Mouse (Mus musculus) NIH3T3 (cell line): ENCODE measurements around the gene Ipo9.

ENCODE experiments used
- DNase-seq: peaks from one replicate; pipeline ENCODE4 v3.0.0-alpha.2; 2012; ENCODE audit warnings: low read depth

The Ipo9 gene

DNA sequence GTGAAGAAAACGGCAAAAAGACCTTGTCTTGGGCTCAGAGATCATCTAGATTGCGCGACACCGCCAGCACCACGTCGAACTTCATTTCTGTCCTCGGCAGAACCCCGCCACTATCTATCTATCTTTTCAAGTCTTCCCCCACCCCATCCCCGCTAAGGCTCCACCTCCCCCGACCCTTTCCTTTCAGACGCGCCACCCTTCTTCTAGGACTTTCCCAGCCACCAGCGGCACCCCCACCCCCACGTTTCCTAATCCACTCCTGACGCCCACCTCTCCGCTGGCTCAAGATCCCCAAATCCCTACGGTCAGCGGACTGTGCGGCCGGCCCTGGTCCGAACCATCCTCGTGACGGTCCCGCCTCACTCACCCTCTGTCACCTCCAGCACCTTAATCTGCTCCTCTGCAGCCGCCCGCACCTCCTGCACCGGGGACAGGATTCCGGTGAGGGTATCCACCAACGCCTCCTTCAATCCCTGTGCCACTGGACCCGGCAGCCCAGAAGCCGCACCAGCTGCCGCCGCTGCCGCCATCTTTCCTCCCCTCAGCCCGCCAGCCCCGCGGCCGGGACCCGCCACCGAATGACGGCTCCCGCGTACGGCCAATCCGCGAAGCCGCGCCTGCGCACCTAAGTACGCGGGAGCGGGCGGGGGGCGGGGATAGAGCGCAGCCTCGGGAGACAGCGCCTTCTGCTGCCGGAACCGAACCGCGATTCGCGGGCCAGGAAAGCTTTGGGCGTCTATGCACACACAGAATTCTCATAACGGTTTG lies at the start of gene Ipo9:
Gene Ipo9 (minus strand): TSS at position 599 of the 768 bp plus-strand sequence.
- peak; percentile 97 for DNase-seq

DNA sequence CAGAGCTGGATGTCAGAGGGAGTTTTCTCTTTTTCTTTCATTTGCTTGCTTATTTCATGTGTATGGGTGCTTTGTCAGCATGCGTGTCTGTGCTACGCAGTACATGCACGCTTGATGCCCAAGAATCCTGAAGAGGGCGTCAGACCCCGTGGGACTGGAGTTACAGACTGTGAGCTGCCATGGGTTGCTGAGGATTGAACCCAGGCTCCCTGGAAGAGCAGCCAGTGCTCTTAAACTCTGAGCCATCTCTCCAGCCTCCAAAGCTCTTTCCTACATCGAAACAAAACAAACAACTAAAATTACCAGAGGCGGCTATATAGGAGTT lies 45.2 kb upstream of the Ipo9 start:
- DNase-seq, result no peak

DNA sequence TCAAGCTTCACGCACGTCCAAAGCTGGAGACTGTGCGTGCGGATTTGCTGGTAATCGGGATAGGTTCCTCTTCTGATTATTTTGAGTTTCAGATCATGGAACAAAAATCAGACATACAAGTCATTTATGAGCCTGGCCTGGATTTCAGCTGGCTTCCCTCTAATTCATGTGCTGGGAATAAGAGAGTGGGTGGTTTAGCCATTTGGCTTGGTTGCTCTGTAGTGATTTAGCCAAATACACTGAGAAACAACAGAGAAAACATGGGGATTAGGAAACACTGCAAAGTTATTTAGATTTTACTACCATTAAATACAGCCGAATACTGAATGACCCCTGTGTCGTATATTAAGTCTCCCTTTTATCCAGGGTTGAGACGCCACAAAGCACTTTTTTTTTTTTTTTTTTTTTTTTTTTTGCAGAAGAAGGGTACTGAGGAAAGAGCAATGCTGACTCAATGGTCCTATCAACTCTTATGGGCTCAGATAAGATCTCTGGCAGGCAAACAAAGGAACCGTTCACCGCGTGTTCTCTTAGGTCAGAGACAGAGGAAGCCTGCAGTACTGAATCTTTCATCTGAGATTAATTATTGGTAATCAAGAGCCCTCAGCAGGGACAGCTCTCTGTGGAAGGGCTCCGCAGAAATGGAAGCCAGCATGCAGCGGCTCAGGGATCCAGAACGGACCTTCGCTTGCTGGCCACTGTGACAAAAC lies 44.7 kb upstream of the Ipo9 start:
- DNase-seq, result peak; percentile 54

DNA sequence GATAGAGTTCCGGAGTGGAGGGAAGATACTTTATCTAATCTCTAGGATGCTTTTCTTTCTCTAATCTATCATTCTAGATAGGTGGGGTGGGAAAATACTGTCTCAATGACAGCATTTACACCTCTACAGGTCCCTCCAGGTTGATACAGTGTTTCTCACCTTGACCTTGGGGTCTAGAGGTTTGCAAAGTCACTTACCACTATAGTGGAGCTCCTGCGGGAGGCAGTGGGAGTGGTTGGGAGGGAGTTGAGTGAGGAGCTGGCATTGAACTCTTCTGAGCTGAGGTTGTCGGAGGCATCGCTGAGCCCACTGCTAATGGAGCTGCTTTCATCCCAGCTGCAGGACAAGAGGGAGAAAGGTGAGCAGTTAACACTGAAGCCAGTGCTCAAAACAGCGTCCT lies 42.2 kb upstream of the Ipo9 start:
- DNase-seq, result no peak

DNA sequence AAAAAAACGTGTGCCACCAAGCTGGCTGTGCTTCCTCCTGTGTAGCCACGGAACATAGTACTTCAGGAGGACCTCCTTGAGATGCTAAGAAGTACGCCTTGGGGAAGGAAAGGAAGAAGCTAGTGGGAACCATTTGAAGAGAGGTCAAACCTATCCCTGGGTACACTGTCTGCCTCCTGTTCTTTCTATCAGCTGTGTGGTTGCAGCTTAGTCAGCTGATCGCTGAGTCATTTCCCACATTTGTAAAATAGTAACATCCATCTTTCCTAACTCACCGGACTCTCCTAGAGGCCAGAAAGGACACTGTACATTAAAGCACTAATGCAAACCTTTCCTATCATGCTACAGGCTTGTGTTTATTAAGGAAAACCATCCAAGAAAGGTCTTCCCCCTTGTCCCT lies 41.4 kb upstream of the Ipo9 start:
- DNase-seq, result peak; percentile 50

DNA sequence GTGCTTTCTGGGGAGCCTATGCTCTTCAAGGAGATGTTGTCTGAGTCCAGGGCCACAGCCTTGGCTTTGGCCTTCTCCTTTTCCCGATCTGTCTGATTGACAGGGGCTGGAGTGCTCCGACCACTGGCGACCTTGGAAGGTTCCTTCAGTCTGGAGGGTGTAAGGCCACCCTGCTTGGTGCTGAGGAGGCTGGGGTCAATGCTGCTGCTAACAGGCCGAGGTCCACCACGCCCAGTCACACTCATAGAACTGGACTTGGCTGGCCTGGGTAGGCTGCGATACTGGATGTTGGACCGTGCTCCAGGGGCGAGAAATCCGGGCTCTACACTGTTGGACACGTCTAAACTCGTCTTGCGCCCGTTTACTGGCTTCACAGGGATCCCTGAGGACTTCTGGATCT lies 40.2 kb upstream of the Ipo9 start:
- no peak for DNase-seq

DNA sequence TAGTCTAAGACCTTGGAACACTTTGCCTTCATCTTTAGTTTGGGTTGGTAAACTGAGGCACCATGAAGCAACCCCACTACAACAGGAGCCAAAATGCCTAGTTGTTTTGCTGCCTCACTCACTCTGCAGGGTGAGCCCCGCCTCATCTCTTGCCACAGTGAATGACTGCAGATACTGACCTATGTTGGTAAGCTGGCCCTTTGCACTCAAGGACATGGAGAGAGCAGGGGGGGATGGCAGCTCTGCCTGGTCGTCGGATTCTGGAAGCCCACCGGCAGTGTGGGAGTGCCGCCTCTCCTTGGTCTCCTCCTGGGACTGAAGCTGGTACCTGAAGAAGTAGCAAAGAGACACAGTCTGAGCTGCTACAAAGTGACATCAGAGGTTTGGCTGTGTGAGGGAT lies 37.2 kb upstream of the Ipo9 start:
- DNase-seq, result no peak

DNA sequence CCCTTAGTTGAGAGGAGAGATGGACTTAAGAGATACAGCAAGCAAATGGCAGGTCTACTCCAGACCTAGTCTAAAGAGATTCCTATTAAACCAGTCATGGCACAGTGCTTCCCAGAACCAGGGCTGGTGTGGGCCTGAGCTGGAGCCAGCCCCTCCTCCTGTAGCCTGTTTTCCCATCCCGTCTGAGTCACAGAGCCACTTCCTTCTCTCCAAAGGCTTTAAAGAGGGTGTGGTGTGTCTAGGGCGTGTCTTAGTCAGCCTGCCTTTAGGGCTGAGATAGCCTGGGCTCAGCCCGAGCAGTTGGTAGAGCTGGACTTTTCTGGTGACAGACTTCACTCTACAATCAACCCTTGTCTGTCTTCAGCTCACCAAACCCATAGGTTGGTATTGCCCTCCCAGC lies 36.6 kb upstream of the Ipo9 start:
- DNase-seq, result peak; percentile 93

DNA sequence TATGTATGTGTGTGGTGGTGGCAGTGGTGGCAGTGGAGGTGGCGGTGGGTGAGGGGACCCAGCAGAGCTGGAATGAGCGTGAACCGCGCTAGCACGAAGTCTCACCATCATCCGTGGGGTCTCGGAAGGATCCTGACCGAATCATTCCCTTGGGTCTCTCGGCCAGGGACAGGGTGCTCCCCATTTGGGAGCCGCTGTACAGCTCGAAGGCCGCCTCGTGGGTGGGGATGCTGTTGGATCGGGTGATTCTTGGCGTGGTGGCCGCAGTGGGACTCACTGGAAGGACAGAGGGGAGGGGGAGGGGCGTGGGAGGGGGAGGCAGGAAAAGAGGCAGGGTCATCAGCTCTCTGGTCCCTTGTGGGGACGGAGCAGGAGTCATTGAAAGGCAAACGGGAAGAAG lies 35.4 kb upstream of the Ipo9 start:
- DNase-seq, result no peak

DNA sequence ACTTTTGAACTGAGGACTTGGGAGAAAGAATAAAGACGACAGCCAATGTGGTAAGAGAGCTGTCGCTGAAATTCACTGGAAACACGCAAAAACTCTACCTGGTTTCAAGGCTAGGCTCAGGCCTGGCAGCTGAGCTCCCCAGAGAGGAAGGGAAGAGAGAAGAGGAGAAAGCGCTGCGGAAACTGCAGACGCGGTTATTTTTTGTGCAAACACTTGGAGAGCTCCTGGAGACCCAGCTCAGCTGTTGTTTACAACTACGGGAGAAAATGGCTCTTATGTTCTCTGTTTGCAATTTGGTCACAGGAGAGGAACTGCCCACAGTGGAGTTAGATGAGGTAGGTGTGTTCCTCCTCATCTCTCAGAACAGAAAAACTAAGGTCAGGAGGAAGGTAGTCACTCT lies 32.4 kb upstream of the Ipo9 start:
- no peak for DNase-seq

DNA sequence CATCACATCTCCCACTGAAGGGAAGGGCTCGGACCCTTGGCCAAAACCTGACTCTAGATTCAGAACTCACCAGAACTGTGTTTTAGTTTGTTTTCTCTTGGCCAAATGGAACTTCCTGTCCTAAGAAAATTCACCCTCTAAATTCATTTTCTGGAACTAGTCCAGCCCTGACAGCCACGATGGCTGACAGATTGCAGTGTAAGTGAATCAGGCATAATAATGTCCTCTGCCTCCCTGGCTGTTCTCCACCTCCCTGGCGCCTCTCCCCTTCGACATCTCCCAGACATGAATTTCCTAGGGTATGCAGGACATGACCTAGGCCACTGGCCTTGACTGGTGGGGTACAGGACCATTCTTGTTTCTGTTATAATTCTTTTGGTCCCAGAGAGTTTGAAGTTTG lies 32.0 kb upstream of the Ipo9 start:
- DNase-seq, result no peak

DNA sequence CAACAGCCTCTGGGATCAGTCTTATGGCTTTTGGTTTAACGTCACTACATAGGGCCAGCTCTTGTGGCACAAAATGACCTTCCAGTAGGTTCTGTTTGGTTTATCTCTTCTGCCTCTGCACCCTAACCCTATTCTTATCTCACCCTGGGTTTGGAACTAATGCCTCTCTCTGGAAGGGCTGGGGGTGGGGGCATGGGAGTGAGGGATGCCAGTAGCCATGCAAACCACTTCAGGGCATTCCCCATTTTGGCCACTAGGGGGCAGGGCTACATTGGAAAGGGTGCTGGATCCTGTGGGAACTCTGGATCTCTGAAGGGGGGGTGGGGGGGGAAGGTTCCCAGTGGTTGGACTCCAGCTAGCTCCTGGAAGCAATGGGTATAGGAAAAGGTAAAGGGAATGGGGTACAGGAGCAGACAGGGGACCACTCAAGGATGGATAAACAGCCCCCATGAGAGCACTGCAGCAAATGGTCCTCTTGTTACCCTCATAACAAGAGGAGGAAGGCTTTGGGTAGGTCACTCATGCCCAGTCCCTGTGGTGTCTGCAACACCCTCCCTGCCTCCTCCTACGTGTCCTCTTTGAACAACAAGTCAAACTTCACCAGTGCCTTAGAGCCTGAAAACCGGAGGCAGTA lies 30.9 kb upstream of the Ipo9 start:
- DNase-seq, result peak; percentile 85

DNA sequence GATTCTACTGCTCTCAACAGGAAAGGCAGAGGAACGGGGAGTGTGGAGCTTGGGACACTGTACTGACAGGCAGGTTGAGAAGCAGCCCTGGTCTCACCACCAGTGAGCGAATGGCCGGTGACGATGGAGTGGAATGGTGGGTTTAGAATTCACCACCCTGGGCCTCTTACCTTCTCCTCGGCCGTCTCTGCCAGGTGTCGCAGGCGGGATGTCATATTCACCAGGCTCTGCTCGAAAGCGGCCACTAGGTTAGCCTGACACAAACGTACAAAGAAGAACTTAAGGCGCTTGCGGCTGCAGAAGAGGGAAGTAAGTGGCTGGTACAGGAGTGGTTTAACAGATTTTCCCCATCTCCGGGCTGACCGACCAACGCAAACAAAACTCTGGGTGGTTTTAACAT lies 30.2 kb upstream of the Ipo9 start:
- DNase-seq, result no peak

DNA sequence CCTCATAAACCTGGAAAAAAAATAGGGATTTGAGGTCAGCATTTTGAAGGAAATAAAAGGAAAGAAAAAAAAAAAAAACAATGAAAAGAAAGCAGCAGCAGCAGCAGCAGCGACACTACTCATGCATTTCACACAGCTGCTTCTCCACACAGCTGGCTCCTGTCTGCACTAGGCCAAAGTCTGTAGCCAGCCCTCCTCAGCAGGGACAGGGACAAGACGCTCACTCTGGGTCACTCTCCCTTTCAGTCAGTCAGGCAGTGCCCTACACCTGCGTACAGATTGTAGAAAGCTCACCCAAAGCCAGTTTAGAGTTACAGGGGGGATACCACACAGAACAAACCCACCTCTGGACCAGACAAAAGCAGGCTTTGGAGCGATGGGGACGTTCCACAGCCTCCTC lies 27.6 kb upstream of the Ipo9 start:
- DNase-seq, result no peak

DNA sequence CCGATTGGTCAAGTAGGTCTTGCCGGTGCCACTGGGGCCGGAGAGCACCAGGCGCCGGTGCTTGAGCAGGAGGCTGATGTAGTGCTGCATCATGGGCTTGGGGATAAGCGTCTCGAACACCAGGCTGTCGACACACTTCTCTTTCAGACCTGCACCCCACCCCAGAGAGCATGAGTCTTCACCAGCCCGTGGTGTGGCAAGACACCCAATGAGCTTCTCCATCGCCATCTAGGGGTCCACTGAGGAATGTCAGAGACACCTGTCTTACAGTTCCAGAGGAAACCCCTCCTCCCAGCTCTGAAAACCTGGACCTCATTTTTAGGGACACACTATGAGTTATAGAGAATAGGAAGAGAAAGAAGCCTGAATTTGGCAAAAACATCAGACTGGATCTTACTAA lies 22.0 kb upstream of the Ipo9 start:
- peak; percentile 59 for DNase-seq

DNA sequence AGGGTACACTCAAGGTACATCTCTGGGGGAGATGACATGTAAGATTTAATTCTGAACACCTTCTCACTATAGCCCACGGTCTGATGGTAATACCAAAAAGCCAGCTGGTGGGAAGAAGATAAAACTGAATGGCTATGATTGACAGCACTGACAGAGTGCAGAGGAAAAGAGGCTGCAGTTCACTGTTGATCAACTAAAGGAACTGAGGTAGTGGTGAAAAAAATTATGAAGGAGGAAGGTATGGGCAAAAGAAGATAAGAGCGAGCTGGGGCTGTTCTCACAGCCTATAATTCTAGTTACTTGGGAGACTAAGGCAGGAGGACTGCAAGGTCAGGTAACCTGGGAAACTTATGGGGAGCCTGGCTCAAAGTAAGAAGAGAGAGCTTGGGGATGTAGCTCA lies 21.1 kb upstream of the Ipo9 start:
- no peak for DNase-seq

DNA sequence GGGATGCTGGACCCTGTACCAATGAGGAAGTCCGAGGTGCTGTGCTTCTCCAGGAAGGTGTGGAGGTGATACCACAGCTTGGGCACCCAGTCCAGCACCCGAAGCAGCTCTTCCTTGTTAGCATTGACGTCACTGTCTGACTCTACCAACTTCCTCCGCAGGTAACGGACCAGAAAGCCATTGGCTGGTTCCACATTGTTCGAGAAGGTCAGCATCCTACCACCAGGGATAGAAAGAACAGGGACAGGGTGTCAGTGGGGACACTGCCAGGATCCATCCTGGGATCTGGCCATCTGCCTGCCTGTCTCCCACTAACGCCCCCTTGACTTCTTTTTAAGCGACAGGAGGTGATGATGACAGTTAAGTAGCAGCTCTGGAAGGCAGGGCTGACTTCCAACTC lies 19.6 kb upstream of the Ipo9 start:
- no peak for DNase-seq

DNA sequence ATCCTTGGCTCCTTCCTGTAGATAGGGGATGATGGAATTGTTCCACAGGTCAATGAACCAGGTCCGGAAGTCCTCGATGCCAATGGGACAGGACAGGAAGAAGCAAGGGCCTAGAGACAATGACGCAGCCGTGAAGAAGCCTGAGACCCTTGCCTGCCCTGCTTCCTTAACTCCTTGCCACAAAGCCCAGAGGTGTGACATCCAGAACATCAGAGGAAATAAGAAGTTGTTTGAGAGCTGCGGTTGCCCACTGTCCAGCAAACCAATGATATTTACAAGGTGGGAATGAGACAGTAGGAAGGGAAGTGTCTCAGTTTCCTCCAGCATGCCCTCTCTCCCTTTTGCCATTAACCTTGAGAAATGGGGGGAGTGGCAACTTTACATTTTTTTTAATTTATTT lies 18.6 kb upstream of the Ipo9 start:
- DNase-seq, result no peak

DNA sequence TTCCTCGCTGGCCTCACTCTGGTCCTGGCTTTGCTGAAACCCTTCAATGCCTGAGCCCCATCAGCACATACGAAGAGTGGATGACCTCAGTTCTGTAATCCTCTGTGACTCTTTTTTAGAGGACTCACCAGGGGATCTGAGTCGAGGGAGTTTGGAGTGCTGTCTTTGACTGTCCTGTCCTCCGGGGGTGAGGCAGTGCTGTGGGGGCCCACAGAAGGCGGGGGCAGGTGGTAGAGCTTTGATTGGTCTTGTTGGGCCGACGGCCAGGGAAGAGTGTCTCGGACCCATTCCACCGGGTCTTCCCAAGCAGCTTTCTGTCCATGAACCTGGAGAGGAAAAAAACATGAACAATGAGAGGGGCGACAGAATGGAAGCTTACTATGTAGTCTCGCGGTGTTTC lies 13.2 kb upstream of the Ipo9 start:
- no peak for DNase-seq

DNA sequence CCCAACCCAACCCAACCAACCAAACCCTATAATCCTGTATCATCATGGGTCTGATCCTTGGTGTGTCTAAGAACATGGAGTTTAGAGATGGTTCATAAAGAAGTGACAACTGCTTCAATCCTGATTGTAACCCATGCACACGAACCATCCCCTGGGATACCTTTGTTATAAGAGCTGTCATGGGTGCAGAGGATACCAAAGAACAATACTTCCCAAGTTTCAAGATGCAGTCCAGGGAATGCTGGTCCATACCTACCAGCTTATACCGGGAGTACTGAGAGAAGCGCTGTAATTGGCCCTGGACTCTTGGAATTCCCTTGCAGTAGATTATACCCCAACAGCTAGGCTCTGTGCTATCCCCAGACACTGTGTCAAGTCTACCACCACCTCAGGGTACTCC lies 11.6 kb upstream of the Ipo9 start:
- no peak for DNase-seq

DNA sequence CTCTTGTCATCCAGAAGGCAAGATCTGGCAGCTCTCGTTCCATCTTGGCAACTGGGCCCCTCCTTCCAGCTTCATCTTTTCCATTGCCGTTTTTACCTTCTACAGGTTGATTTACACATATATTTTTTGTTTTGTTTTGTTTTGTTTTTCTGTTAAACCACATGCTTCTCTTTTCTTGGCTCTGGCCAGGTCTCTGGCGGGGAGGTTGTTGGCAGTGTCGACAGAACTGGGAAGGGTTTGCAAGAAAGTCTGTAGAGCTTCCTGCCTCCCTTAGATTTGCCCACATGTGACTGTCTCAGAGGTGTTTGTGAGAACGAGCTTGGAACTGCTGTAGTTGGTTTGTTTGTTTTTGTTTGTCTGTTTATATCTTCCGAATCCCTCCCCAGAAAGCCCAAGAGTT lies 10.7 kb upstream of the Ipo9 start:
- no peak for DNase-seq

DNA sequence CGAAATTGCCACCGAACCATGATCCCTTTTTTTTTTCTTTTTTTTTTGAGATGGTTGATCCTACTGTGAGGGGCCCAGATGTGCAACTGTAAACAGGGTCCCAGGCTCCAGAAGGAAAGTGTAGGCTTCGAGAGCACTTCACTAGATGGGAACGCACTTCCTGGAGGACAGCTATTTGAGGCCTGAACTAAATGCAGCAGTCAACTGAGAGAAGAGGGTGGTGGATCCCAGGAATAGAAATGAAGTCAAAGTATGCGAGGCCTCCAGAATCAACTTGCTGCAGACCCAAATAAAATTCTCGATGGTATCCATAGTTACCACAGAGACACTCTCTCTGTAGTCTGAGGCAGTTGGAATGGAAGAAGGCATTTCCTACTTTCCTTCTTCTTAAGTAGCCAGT lies 8.5 kb upstream of the Ipo9 start:
- DNase-seq, result no peak

DNA sequence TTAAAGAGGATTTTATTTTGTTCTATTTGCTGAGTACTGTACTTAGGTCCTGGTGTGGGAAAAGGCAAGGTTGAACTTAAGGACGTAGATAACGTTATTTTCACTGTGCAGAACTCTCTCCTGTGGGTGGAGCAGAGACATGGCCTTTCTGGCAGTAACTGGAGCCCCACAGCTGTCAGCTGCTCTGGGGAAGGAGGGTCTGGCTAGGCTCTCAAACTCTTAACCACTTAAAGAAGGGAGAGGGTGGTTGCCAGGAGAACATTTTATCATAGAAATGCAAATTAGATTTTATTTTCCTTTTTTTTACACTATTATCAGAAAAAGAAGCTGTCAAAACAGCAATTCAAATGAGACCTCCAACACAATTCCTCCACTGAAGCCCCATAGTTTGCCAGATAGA lies 5.5 kb upstream of the Ipo9 start:
- DNase-seq, result peak; percentile 22

DNA sequence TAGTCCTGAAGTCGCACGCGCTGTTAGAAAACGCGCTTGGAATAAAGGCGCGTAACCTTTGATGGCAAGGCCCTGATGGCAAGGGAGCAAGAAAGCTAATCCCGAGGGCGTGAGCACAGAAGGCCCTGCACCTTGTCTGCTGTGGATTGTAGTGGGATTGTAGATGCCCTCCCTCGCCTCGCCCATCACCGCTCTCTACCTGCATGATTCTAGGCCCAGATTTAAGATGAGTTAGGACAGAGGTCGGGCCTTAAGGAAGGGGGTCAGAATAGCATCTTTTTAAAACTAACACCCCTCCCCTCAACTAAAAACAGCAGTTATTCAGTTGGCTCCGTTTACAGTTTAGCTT lies 344 bp upstream of the Ipo9 start:
- no peak for DNase-seq
